Mouse (Mus musculus): Measurements from ENCODE around the gene Shisa9. TPM values are rescaled to one million over a fixed set of nuclear protein-coding genes. Genes with fewer than 3 reads are reported as not detected.

Gene Shisa9
- total and polyA plus RNA-seq, 3 experiments = 0.25 TPM; not detected in 2

GRCm38 (mm10) chr16:12203055-12203454, 219.1 kb downstream of the Shisa9 start:
- 74% methylated on average over 2 of the region's 2 CpGs for WGBS
- H3K27ac ChIP-seq = no peak overlapping the region
- no peaks in the 10 kb centered on the region for H3K4me1 ChIP-seq (ENCODE audit: control insufficient read depth, insufficient read depth, low read length)
- TF ChIP-seq POLR2A (IDR thresholded peaks at IDR 0.05; ENCODE audit: insufficient read depth, low read depth, low read length) = no peak
- no peak for TF ChIP-seq CTCF (IDR thresholded peaks at IDR 0.05)
- no peak for TF ChIP-seq EP300 (IDR thresholded peaks at IDR 0.05; ENCODE audit: insufficient read depth, low read depth, low read length)
- intact Hi-C loops (cut with DNase I) = loop anchor here (5.0 to 10.0 kb wide), 3 partner anchors 506 to 778 kb away; no protein-coding TSS in a partner anchor
- no peak overlapping the region for H3K4me3 ChIP-seq
- H3K36me3 ChIP-seq (ENCODE audit: control insufficient read depth, insufficient read depth, low read length) = no peaks in the 10 kb centered on the region
- no peak overlapping the region for H3K9ac ChIP-seq (ENCODE audit: low read depth, low read length)
- no peaks in the 10 kb centered on the region for H3K79me2 ChIP-seq (replicated peaks; ENCODE audit: control insufficient read depth, insufficient read depth, low read length)
- no peaks in the 10 kb centered on the region for H3K27me3 ChIP-seq (ENCODE audit: control insufficient read depth, insufficient read depth, low read length)
- DNase-seq = no peak

- no peak for DNase-seq
- TF ChIP-seq EP300 (IDR thresholded peaks at IDR 0.05; ENCODE audit: insufficient read depth, low read depth, low read length) (no peak), CTCF (IDR thresholded peaks at IDR 0.05) (no peak), POLR2A (IDR thresholded peaks at IDR 0.05; ENCODE audit: insufficient read depth, low read depth, low read length) (no peak)
- no peaks in the 10 kb centered on the region for H3K4me1 ChIP-seq (ENCODE audit: control insufficient read depth, insufficient read depth, low read length)
- no peak overlapping the region for H3K9ac ChIP-seq (ENCODE audit: low read depth, low read length)
- H3K27ac ChIP-seq = no peak overlapping the region
- WGBS = 78% methylated on average over 2 of the region's 2 CpGs
- no peaks in the 10 kb centered on the region for H3K79me2 ChIP-seq (replicated peaks; ENCODE audit: control insufficient read depth, insufficient read depth, low read length)
- no peaks in the 10 kb centered on the region for H3K36me3 ChIP-seq (ENCODE audit: control insufficient read depth, insufficient read depth, low read length)
- H3K27me3 ChIP-seq (ENCODE audit: control insufficient read depth, insufficient read depth, low read length) = no peaks in the 10 kb centered on the region
- no peak overlapping the region for H3K4me3 ChIP-seq
- intact Hi-C loops (cut with DNase I) = loop anchor here (5.0 to 10.0 kb wide), 3 partner anchors 507 to 780 kb away; no protein-coding TSS in a partner anchor
Measured at GRCm38 (mm10) chr16:12204423-12204822, 220.5 kb downstream of the Shisa9 start.

DNA sequence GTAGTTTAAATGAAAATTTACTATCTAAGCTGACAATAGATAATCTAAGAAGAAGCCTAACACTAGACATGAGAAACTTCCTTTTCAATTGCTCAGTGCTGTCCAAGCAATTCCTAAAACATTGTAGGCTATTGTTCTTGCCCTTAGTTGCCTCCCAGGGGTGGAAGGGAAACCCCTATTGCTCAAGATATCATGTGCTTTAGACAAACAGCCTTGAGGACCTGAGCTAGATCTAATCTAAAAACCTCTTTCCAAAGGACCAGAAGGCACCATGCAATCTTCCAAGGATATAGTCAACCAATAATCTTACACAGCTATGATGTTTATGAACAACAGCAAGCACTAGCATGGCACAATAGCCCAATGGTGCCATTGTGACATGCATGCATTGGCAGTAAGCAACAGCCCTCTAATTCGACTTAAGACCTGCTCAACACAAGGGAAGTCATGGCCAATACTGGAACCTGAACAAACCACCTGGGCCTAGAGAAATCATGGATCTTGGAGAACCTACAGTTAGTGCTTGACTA, 222.6 kb downstream of the Shisa9 start:
- Histone ChIP-seq H3K4me1 (ENCODE audit: control insufficient read depth, insufficient read depth, low read length) (no peaks in the 10 kb centered on the region), H3K27ac (no peak overlapping the region), H3K4me3 (no peak overlapping the region), H3K36me3 (ENCODE audit: control insufficient read depth, insufficient read depth, low read length) (no peaks in the 10 kb centered on the region), H3K9ac (ENCODE audit: low read depth, low read length) (no peak overlapping the region), H3K27me3 (ENCODE audit: control insufficient read depth, insufficient read depth, low read length) (no peaks in the 10 kb centered on the region), H3K79me2 (replicated peaks; ENCODE audit: control insufficient read depth, insufficient read depth, low read length) (no peaks in the 10 kb centered on the region)
- 72% methylated on average over 1 of the region's 1 CpGs for WGBS
- DNase-seq = no peak
- intact Hi-C loops (cut with DNase I) = loop anchor here (10.0 kb wide), 1 partner anchor 782 kb away; no protein-coding TSS in a partner anchor
- TF ChIP-seq EP300 (IDR thresholded peaks at IDR 0.05; ENCODE audit: insufficient read depth, low read depth, low read length) (no peak), POLR2A (IDR thresholded peaks at IDR 0.05; ENCODE audit: insufficient read depth, low read depth, low read length) (no peak), CTCF (IDR thresholded peaks at IDR 0.05) (no peak)

- H3K27ac ChIP-seq = no peak overlapping the region
- H3K4me3 ChIP-seq = no peak overlapping the region
- no peak overlapping the region for H3K9ac ChIP-seq (ENCODE audit: low read depth, low read length)
- DNase-seq = no peak
- no peaks in the 10 kb centered on the region for H3K36me3 ChIP-seq (ENCODE audit: control insufficient read depth, insufficient read depth, low read length)
- intact Hi-C loops (cut with DNase I) = loop anchor here (10.0 kb wide), 1 partner anchor 782 kb away; no protein-coding TSS in a partner anchor
- WGBS = 65% methylated on average over 2 of the region's 2 CpGs
- H3K4me1 ChIP-seq (ENCODE audit: control insufficient read depth, insufficient read depth, low read length) = no peaks in the 10 kb centered on the region
- H3K79me2 ChIP-seq (replicated peaks; ENCODE audit: control insufficient read depth, insufficient read depth, low read length) = no peaks in the 10 kb centered on the region
- H3K27me3 ChIP-seq (ENCODE audit: control insufficient read depth, insufficient read depth, low read length) = no peaks in the 10 kb centered on the region
- no peak for TF ChIP-seq POLR2A (IDR thresholded peaks at IDR 0.05; ENCODE audit: insufficient read depth, low read depth, low read length)
- no peak for TF ChIP-seq CTCF (IDR thresholded peaks at IDR 0.05)
- TF ChIP-seq EP300 (IDR thresholded peaks at IDR 0.05; ENCODE audit: insufficient read depth, low read depth, low read length) = no peak
Measured at GRCm38 (mm10) chr16:12206951-12207350, 223.0 kb downstream of the Shisa9 start.

DNA sequence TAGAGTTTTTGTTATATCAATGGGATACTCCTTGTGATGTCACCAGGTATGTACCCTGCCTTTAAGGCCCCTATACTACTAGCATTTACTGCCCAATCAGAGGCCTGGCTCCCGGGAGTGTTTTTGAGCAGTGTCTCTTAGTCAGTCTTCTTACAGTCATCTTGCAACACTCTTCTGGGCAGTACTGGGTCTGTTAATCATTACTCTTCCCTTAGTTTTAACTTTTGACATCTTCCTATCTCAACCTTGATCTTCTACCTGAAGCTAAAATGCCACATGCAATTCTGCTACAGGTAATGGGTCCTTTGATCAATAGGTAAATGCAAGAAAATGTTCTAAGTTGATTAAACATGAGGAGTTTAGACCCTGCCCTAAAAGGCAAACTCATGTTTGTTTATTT, 225.4 kb downstream of the Shisa9 start:
- Histone ChIP-seq H3K4me1 (ENCODE audit: control insufficient read depth, insufficient read depth, low read length) (no peaks in the 10 kb centered on the region), H3K79me2 (replicated peaks; ENCODE audit: control insufficient read depth, insufficient read depth, low read length) (no peaks in the 10 kb centered on the region), H3K4me3 (no peak overlapping the region), H3K36me3 (ENCODE audit: control insufficient read depth, insufficient read depth, low read length) (no peaks in the 10 kb centered on the region), H3K9ac (ENCODE audit: low read depth, low read length) (no peak overlapping the region), H3K27ac (no peak overlapping the region), H3K27me3 (ENCODE audit: control insufficient read depth, insufficient read depth, low read length) (no peaks in the 10 kb centered on the region)
- no peak for TF ChIP-seq POLR2A (IDR thresholded peaks at IDR 0.05; ENCODE audit: insufficient read depth, low read depth, low read length)
- TF ChIP-seq CTCF (IDR thresholded peaks at IDR 0.05) = no peak
- TF ChIP-seq EP300 (IDR thresholded peaks at IDR 0.05; ENCODE audit: insufficient read depth, low read depth, low read length) = no peak
- WGBS = 78% methylated on average over 1 of the region's 1 CpGs
- no peak for DNase-seq
- intact Hi-C loops (cut with DNase I) = loop anchor here (10.0 kb wide), 1 partner anchor 785 kb away; no protein-coding TSS in a partner anchor

GRCm38 (mm10) chr16:12209819-12210218, 225.9 kb downstream of the Shisa9 start:
- Histone ChIP-seq H3K27me3 (ENCODE audit: control insufficient read depth, insufficient read depth, low read length) (no peaks in the 10 kb centered on the region), H3K36me3 (ENCODE audit: control insufficient read depth, insufficient read depth, low read length) (no peaks in the 10 kb centered on the region), H3K27ac (no peak overlapping the region), H3K4me1 (ENCODE audit: control insufficient read depth, insufficient read depth, low read length) (no peaks in the 10 kb centered on the region), H3K4me3 (no peak overlapping the region), H3K9ac (ENCODE audit: low read depth, low read length) (no peak overlapping the region), H3K79me2 (replicated peaks; ENCODE audit: control insufficient read depth, insufficient read depth, low read length) (no peaks in the 10 kb centered on the region)
- 85% methylated on average over 2 of the region's 2 CpGs for whole genome bisulfite sequencing
- TF ChIP-seq EP300 (IDR thresholded peaks at IDR 0.05; ENCODE audit: insufficient read depth, low read depth, low read length) = no peak
- TF ChIP-seq CTCF (IDR thresholded peaks at IDR 0.05) = no peak
- no peak for TF ChIP-seq POLR2A (IDR thresholded peaks at IDR 0.05; ENCODE audit: insufficient read depth, low read depth, low read length)
- intact Hi-C loops (cut with DNase I) = loop anchor here (10.0 kb wide), 1 partner anchor 785 kb away; no protein-coding TSS in a partner anchor
- no peak for DNase-seq

All from heart, adult 2 months (tissue).